Mouse (Mus musculus): ENCODE data around the gene Rps6ka6.

GRCm38 (mm10) chrX:111460166-111460565, 77.6 kb downstream of the Rps6ka6 start:
- TF ChIP-seq CTCF (IDR thresholded peaks at IDR 0.05) (no peak), EP300 (IDR thresholded peaks at IDR 0.05) (no peak)

Data from lung, postnatal 0 days (tissue).